Mouse (Mus musculus) embryonic fibroblast, embryonic 13.5 days (primary cell): Measurements from ENCODE around the gene Map3k5.

Experiments
- CTCF ChIP-seq: IDR thresholded peaks from 2 replicates; pipeline ENCODE4 v1.5.1; 2011; ENCODE audit warnings: mild to moderate bottlenecking, control low read depth, low read length, moderate library complexity, borderline replicate concordance; ENCODE audit not compliant: insufficient read depth
- POLR2A ChIP-seq: IDR thresholded peaks from 2 replicates; pipeline ENCODE4 v1.6.1; 2011; ENCODE audit warnings: low read depth, mild to moderate bottlenecking, control low read depth, low read length, moderate library complexity

GRCm38 (mm10) chr10:19935295-19935623 is 987 bp downstream of the Map3k5 start:
- TF ChIP-seq CTCF (no peak), POLR2A (no peak)
